ENCODE assay signal across 12 mouse cellular contexts in genomic region chr13:95549421-95549820, GRCm38 (mm10). TPM values are rescaled to one million over a fixed set of nuclear protein-coding genes. Genes with fewer than 3 reads are reported as not detected.
DNase-seq lines count a peak whose midpoint lies in the region; ATAC-seq lines count a peak whose summit lies in the region.
"Had no signal": no experiment of that assay in that cellular context is flagged by ENCODE, and none has a peak within 500 bp of the region (broad histone marks: within the 10 kb centered on the region; RNA-seq: fewer than 3 reads in every experiment).

No protein-coding gene starts in this region.

- no peak for DNase-seq in lung, postnatal 14 days
- no peak for DNase-seq in embryonic facial prominence, embryonic 14.5 days (ENCODE audit: low spot score)
- DNase-seq in intestine, embryonic 14.5 days (ENCODE audit: low spot score) = no peak
- DNase-seq in layer of hippocampus, adult 9-10 months (ENCODE audit: low spot score) = no peak
- no peak for DNase-seq in thymus, adult 18-20 months
- DNase-seq: kidney, adult 2 months had no signal

- ATAC-seq in lung, embryonic 15.5 days (ENCODE audit: borderline replicate concordance, extremely low read depth, low FRiP score, low TSS enrichment) = no peak
- ATAC-seq in embryonic facial prominence, embryonic 14.5 days (ENCODE audit: low read depth) = no peak
- ATAC-seq in intestine, embryonic 14.5 days (replicated peaks; ENCODE audit: low FRiP score, low TSS enrichment, low read depth) = no peak
- no peak for ATAC-seq in stomach, embryonic 14.5 days (ENCODE audit: insufficient number of reproducible peaks, insufficient read depth, low FRiP score, low read depth)
- no peak for ATAC-seq in megakaryocyte-erythroid progenitor cell, adult 5-6 weeks (replicated peaks; ENCODE audit: low FRiP score, low TSS enrichment, poor library complexity, severe bottlenecking)

- H3K27ac ChIP-seq in lung, embryonic 15.5 days = peak overlapping the region; percentile 64
- peak overlapping the region; percentile 52 for H3K27ac ChIP-seq in embryonic facial prominence, embryonic 14.5 days (replicated peaks; ENCODE audit: low read depth, low read length)
- H3K27ac ChIP-seq in intestine, embryonic 14.5 days (ENCODE audit: low read depth) = peak overlapping the region; percentile 76
- H3K27ac ChIP-seq in stomach, embryonic 14.5 days (ENCODE audit: low read length) = peak overlapping the region; percentile 82; the same call in 1 of the 2 replicates
- H3K27ac ChIP-seq: liver, embryonic 14.5 days had no signal

- peaks cover 35% of the 10 kb centered on the region for H3K4me1 ChIP-seq in lung, embryonic 15.5 days
- H3K4me1 ChIP-seq in embryonic facial prominence, embryonic 14.5 days (ENCODE audit: control insufficient read depth, insufficient read depth, low read length) = peaks cover 28% of the 10 kb centered on the region
- H3K4me1 ChIP-seq in intestine, embryonic 14.5 days (replicated peaks; ENCODE audit: control insufficient read depth, insufficient read depth, low read length) = peaks cover 22% of the 10 kb centered on the region
- H3K4me1 ChIP-seq in stomach, embryonic 14.5 days (ENCODE audit: control insufficient read depth, insufficient read depth, low read length) = peaks cover 23% of the 10 kb centered on the region

- H3K4me3 ChIP-seq in lung, embryonic 15.5 days = no peak overlapping the region
- no peak overlapping the region for H3K4me3 ChIP-seq in embryonic facial prominence, embryonic 14.5 days (ENCODE audit: low read depth, low read length)
- peak overlapping the region; percentile 27 for H3K4me3 ChIP-seq in intestine, embryonic 14.5 days (ENCODE audit: low read depth, low read length)
- H3K4me3 ChIP-seq in stomach, embryonic 14.5 days (ENCODE audit: low read depth, low read length) = no peak overlapping the region
- H3K4me3 ChIP-seq: erythroblast, embryonic 14.5 days had no signal

- no peaks in the 10 kb centered on the region for H3K9me3 ChIP-seq in lung, embryonic 15.5 days
- no peaks in the 10 kb centered on the region for H3K9me3 ChIP-seq in embryonic facial prominence, embryonic 14.5 days (ENCODE audit: control insufficient read depth, low read length)
- no peaks in the 10 kb centered on the region for H3K9me3 ChIP-seq in intestine, embryonic 14.5 days (ENCODE audit: control insufficient read depth, low read length)
- H3K9me3 ChIP-seq in stomach, embryonic 14.5 days (ENCODE audit: control insufficient read depth, low read depth, low read length) = no peaks in the 10 kb centered on the region

- H3K4me2 ChIP-seq in lung, embryonic 15.5 days = peak overlapping the region; percentile 64
- peak overlapping the region; percentile 48 for H3K4me2 ChIP-seq in embryonic facial prominence, embryonic 14.5 days (ENCODE audit: low read depth, low read length)
- H3K4me2 ChIP-seq in intestine, embryonic 14.5 days (ENCODE audit: low read length) = peak overlapping the region; percentile 48
- no peak overlapping the region; the same call in 1 of the 2 replicates for H3K4me2 ChIP-seq in stomach, embryonic 14.5 days (replicated peaks; ENCODE audit: low read depth, low read length)

- no peaks in the 10 kb centered on the region for H3K27me3 ChIP-seq in lung, embryonic 15.5 days
- H3K27me3 ChIP-seq in embryonic facial prominence, embryonic 14.5 days (replicated peaks; ENCODE audit: control insufficient read depth, insufficient read depth, low read length) = no peaks in the 10 kb centered on the region
- H3K27me3 ChIP-seq in intestine, embryonic 14.5 days (replicated peaks; ENCODE audit: control insufficient read depth, insufficient read depth, low read length) = no peaks in the 10 kb centered on the region
- H3K27me3 ChIP-seq in stomach, embryonic 14.5 days (ENCODE audit: control insufficient read depth, insufficient read depth, low read length) = no peaks in the 10 kb centered on the region
- H3K27me3 ChIP-seq: CH12.LX had no signal

- H3K36me3 ChIP-seq in lung, embryonic 15.5 days = no peaks in the 10 kb centered on the region
- H3K36me3 ChIP-seq in embryonic facial prominence, embryonic 14.5 days (ENCODE audit: control insufficient read depth, insufficient read depth, low read length) = no peaks in the 10 kb centered on the region
- H3K36me3 ChIP-seq in intestine, embryonic 14.5 days (ENCODE audit: control insufficient read depth, insufficient read depth, low read length) = no peaks in the 10 kb centered on the region
- no peaks in the 10 kb centered on the region for H3K36me3 ChIP-seq in stomach, embryonic 14.5 days (ENCODE audit: control insufficient read depth, insufficient read depth, low read length)

- H3K9ac ChIP-seq in lung, embryonic 15.5 days = no peak overlapping the region
- 0 out of 2 replicates have a peak overlapping the region, but pooled peaks have one; percentile 0 for H3K9ac ChIP-seq in embryonic facial prominence, embryonic 14.5 days (ENCODE audit: low read depth, low read length)
- H3K9ac ChIP-seq in intestine, embryonic 14.5 days (ENCODE audit: low read length) = no peak overlapping the region
- H3K9ac ChIP-seq in stomach, embryonic 14.5 days (replicated peaks; ENCODE audit: low read depth, low read length) = no peak overlapping the region
- H3K9ac ChIP-seq: liver, embryonic 14.5 days had no signal

- WGBS in lung, embryonic 15.5 days = 11% methylated on average over 3 of the region's 3 CpGs
- 15% methylated on average over 3 of the region's 3 CpGs for WGBS in embryonic facial prominence, embryonic 14.5 days
- 20% methylated on average over 3 of the region's 3 CpGs for WGBS in intestine, embryonic 14.5 days
- WGBS in stomach, embryonic 14.5 days = 13% methylated on average over 3 of the region's 3 CpGs

RNA-seq across cellular contexts. Expression of gene F2rl1, which starts 24.4 kb away (rescaled TPM):
- 4.3 and 4.5 TPM in 2 replicates for polyA plus RNA-seq in lung, embryonic 15.5 days (2015; fragmentation: Nextera tagmentation; extraction: Ambion mirVana)
- polyA plus RNA-seq in embryonic facial prominence, embryonic 14.5 days (2014; fragmentation: Nextera tagmentation; extraction: Ambion mirVana) = 4.4 and 5.5 TPM in 2 replicates
- 14.2 and 14.3 TPM in 2 replicates for polyA plus RNA-seq in intestine, embryonic 14.5 days (2014; fragmentation: Nextera tagmentation; extraction: Ambion mirVana)
- 11.4 and 13.8 TPM in 2 replicates for polyA plus RNA-seq in stomach, embryonic 14.5 days (2014; fragmentation: Nextera tagmentation; extraction: Ambion mirVana)
- 0.66 TPM in 1 of 2 replicates, not detected in the other for total RNA-seq in megakaryocyte-erythroid progenitor cell, adult 5-6 weeks (2014; fragmentation: Nextera tagmentation)
- total RNA-seq in megakaryocyte-erythroid progenitor cell, adult 5-6 weeks (2017) = 0.47 TPM in 1 of 2 replicates, not detected in the other
- total RNA-seq: CH12.LX had no signal
- polyA plus RNA-seq: erythroblast, embryonic 14.5 days had no signal
